Mouse (Mus musculus) testis, adult 2 months (tissue): ENCODE data around the gene Gm17364. TPM values are rescaled to one million over a fixed set of nuclear protein-coding genes. Genes with fewer than 3 reads are reported as not detected.

Source experiments
- H3K27ac ChIP-seq: fragments of 200-500 bp; 2 replicates; pipeline ENCODE4 v1.5.1; 2012; ENCODE audit warnings: low read depth, low read length; ENCODE audit not compliant: control insufficient read depth, insufficient read depth
- H3K27me3 ChIP-seq: fragments of 200-500 bp; 2 replicates; pipeline ENCODE4 v1.6.1; 2012; ENCODE audit warnings: mild to moderate bottlenecking, low read length, moderate library complexity; ENCODE audit not compliant: control insufficient read depth, insufficient read depth
- H3K36me3 ChIP-seq: fragments of 200-500 bp; 2 replicates; pipeline ENCODE4 v1.6.1; 2012; ENCODE audit warnings: mild to moderate bottlenecking, low read length; ENCODE audit not compliant: control insufficient read depth, insufficient read depth
- H3K4me1 ChIP-seq: fragments of 200-500 bp; 2 replicates; pipeline ENCODE4 v1.6.1; 2012; ENCODE audit warnings: low read length; ENCODE audit not compliant: control insufficient read depth, insufficient read depth
- H3K4me3 ChIP-seq: fragments of 200-500 bp; 2 replicates; pipeline ENCODE4 v1.5.1; 2012; ENCODE audit warnings: low read depth, mild to moderate bottlenecking, low read length, moderate library complexity, mixed read lengths; ENCODE audit not compliant: control insufficient read depth
- CTCF ChIP-seq: fragments of 200-500 bp; IDR thresholded peaks from 2 replicates; pipeline ENCODE4 v1.5.1; 2012; ENCODE audit warnings: low read depth, mild to moderate bottlenecking, inconsistent platforms, low read length, moderate library complexity; ENCODE audit not compliant: control insufficient read depth, insufficient read depth, insufficient replicate concordance
- POLR2A ChIP-seq: fragments of 200-500 bp; IDR thresholded peaks from 2 replicates; pipeline ENCODE4 v1.6.1; 2012; ENCODE audit warnings: low read depth, mild to moderate bottlenecking, inconsistent platforms, low read length, moderate library complexity; ENCODE audit not compliant: control insufficient read depth
- polyA plus RNA-seq: library from polyadenylated mRNA; depleted of rRNA; stranded (reverse); fragments of >200 nt; gene quantifications from 2 replicates; pipeline ENCODE4 v1.2.3, GENCODE M21; 2012; rRNA removed

The Gm17364 gene
- polyA plus RNA-seq, 1 experiment = not detected

DNA sequence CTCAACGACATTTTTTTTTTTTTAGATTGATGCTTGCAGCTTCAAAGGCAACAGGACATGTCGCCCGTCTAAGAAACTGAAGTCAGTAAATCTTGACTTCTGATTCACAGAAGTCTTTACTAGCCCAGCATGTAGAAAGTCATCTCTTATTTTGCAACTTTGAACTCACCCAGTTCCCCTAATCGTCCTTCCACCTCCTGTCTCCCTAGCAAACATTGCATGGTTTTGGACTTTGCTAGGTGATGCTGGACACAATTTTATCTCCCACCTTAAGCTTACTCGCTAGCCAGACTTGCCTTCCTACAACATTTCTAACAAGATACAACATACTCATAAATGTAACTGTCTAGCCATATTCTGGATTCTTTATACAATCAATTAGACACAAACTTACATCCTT is 45.7 kb downstream of the Gm17364 start:
- H3K36me3 ChIP-seq = no peaks in the 10 kb centered on the region
- TF ChIP-seq POLR2A = no peak
- no peak for TF ChIP-seq CTCF
- H3K4me1 ChIP-seq = peaks cover 2% of the 10 kb centered on the region; the same call in 1 of the 2 replicates
- H3K27me3 ChIP-seq = no peaks in the 10 kb centered on the region
- no peak overlapping the region for H3K4me3 ChIP-seq
- no peak overlapping the region for H3K27ac ChIP-seq

DNA sequence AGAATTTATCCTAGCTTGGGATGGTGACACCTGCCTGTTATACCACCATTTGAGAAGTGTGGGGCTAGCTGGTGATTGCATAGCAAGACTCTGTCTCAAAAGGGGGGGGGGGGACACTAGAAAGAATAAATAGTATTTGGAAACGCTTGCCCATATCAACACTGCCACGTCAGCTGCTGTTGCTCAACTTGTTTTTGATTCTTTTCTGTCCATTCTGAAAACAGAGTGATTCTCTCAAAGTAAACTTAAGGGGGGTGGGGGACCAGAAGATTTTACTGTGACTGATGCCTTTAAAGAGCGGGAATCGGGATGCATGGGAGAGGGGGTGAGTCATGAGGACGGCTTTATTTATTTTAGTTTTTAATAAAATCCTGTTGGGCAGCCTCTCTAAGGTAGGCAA is 47.3 kb downstream of the Gm17364 start:
- H3K27ac ChIP-seq = no peak overlapping the region
- H3K4me3 ChIP-seq = no peak overlapping the region
- H3K36me3 ChIP-seq = no peaks in the 10 kb centered on the region
- no peaks in the 10 kb centered on the region for H3K27me3 ChIP-seq
- H3K4me1 ChIP-seq = no peaks in the 10 kb centered on the region; the same call in 1 of the 2 replicates
- TF ChIP-seq CTCF (no peak), POLR2A (no peak)

Other genes starting within 250 kb of the Gm17364 start
- gene Mak, start 194.3 kb downstream of the Gm17364 start, polyA plus RNA-seq = 98.5 and 99.6 TPM in 2 replicates
- 0.04 TPM in 1 of 2 replicates, not detected in the other for gene Gcm2, start 162.9 kb downstream of the Gm17364 start, polyA plus RNA-seq
- 0.11 and 0.23 TPM in 2 replicates for gene Sycp2l, start 159.7 kb downstream of the Gm17364 start, polyA plus RNA-seq
- gene Elovl2, start 53.6 kb downstream of the Gm17364 start, polyA plus RNA-seq = 102 and 132 TPM in 2 replicates
- 14.3 and 16.2 TPM in 2 replicates for gene Smim13, start 24.1 kb downstream of the Gm17364 start, polyA plus RNA-seq
- gene Nedd9, start 213.4 kb upstream of the Gm17364 start, polyA plus RNA-seq = 3.0 and 3.3 TPM in 2 replicates